Mouse (Mus musculus) c-Kit-positive CD71-negative TER-119-negative erythroid progenitor cells, embryonic 14.5 days (primary cell): ENCODE data around the gene Utp20.
"Not testable (repeated sequence)": the region's sequence is repeated elsewhere in the genome, so short reads cannot be mapped to it uniquely, and the experiment has no call there.

ENCODE experiments used
- DNase-seq: peaks from one replicate; pipeline ENCODE4 v3.0.0-alpha.2; 2013; ENCODE audit warnings: low read depth

The Utp20 gene

GRCm38 (mm10) chr10:88826188-88826946 lies at the start of gene Utp20:
Gene Utp20 (minus strand): TSS chr10:88826804.
- peak; percentile 73 for DNase-seq

GRCm38 (mm10) chr10:88874870-88875269 lies 48.3 kb upstream of the Utp20 start:
- DNase-seq: no peak

GRCm38 (mm10) chr10:88866017-88866416 lies 39.4 kb upstream of the Utp20 start:
- no peak for DNase-seq

- DNase-seq: no peak
Observed at GRCm38 (mm10) chr10:88862293-88862692, 35.7 kb upstream of the Utp20 start.

GRCm38 (mm10) chr10:88861416-88861815 lies 34.8 kb upstream of the Utp20 start:
- no peak for DNase-seq

- DNase-seq: no peak
Observed at GRCm38 (mm10) chr10:88860911-88861310, 34.3 kb upstream of the Utp20 start.

GRCm38 (mm10) chr10:88853326-88853725 lies 26.7 kb upstream of the Utp20 start:
- DNase-seq: no peak

- DNase-seq: no peak
Observed at GRCm38 (mm10) chr10:88849976-88850375, 23.4 kb upstream of the Utp20 start.

- no peak for DNase-seq
Observed at GRCm38 (mm10) chr10:88848876-88849476, 22.4 kb upstream of the Utp20 start.

- no peak for DNase-seq
Observed at GRCm38 (mm10) chr10:88834227-88834626, 7.6 kb upstream of the Utp20 start.

GRCm38 (mm10) chr10:88828361-88828760 lies 1.8 kb upstream of the Utp20 start:
- no peak for DNase-seq

GRCm38 (mm10) chr10:88827596-88827995 lies 992 bp upstream of the Utp20 start:
- DNase-seq: no peak

- DNase-seq: not testable (repeated sequence)
Observed at GRCm38 (mm10) chr10:88826947-88827306, 323 bp upstream of the Utp20 start.

GRCm38 (mm10) chr10:88817335-88817734 lies 9.3 kb downstream of the Utp20 start:
- no peak for DNase-seq

- no peak for DNase-seq
Observed at GRCm38 (mm10) chr10:88815256-88815655, 11.3 kb downstream of the Utp20 start.

GRCm38 (mm10) chr10:88811704-88812103 lies 14.9 kb downstream of the Utp20 start:
- no peak for DNase-seq

GRCm38 (mm10) chr10:88802236-88802635 lies 24.4 kb downstream of the Utp20 start:
- no peak for DNase-seq

- no peak for DNase-seq
Observed at GRCm38 (mm10) chr10:88799381-88799780, 27.2 kb downstream of the Utp20 start.

GRCm38 (mm10) chr10:88797452-88797851 lies 29.2 kb downstream of the Utp20 start:
- DNase-seq: no peak

GRCm38 (mm10) chr10:88796939-88797338 lies 29.7 kb downstream of the Utp20 start:
- DNase-seq: no peak

- no peak for DNase-seq
Observed at GRCm38 (mm10) chr10:88795226-88795625, 31.4 kb downstream of the Utp20 start.

- no peak for DNase-seq
Observed at GRCm38 (mm10) chr10:88794606-88795005, 32.0 kb downstream of the Utp20 start.

GRCm38 (mm10) chr10:88793671-88794070 lies 32.9 kb downstream of the Utp20 start:
- DNase-seq: no peak

GRCm38 (mm10) chr10:88784513-88784931 lies 42.1 kb downstream of the Utp20 start:
- no peak for DNase-seq
